Mouse (Mus musculus) CH12.LX (cell line): ENCODE results near the gene Primpol. TPM values are rescaled to one million over a fixed set of nuclear protein-coding genes. Genes with fewer than 3 reads are reported as not detected.

ENCODE experiments used
- DNase-seq: peaks from one replicate; pipeline ENCODE4 v3.0.0-alpha.2; 2013; ENCODE audit errors: extremely low read depth
- H3K27ac ChIP-seq: 2 replicates; pipeline ENCODE4 v1.5.1; 2012; ENCODE audit warnings: low read depth, mild to moderate bottlenecking, control low read depth, moderate library complexity; ENCODE audit not compliant: insufficient read depth
- H3K27me3 ChIP-seq: replicated peaks from 2 replicates; pipeline ENCODE3; 2012; ENCODE audit warnings: inconsistent platforms
- H3K36me3 ChIP-seq, 2 experiments: replicated peaks in 1 of 2; 2 replicates each; pipeline versions ENCODE3 to v1.6.1; 2012; ENCODE audit warnings: inconsistent platforms in 1 of 2, low read length in 1 of 2, mild to moderate bottlenecking in 1 of 2, mixed read lengths in 1 of 2, moderate library complexity in 1 of 2; ENCODE audit not compliant: control insufficient read depth in 1 of 2, insufficient read depth in 1 of 2
- H3K4me1 ChIP-seq, 2 experiments: 2 replicates each; pipeline ENCODE4 v1.6.1; 2012; ENCODE audit warnings: inconsistent platforms in 1 of 2, moderate library complexity in 1 of 2; ENCODE audit not compliant: insufficient read depth in 2 of 2, control insufficient read depth in 1 of 2
- H3K4me2 ChIP-seq: 2 replicates; pipeline ENCODE4 v1.6.1; 2012; ENCODE audit warnings: low read depth, mild to moderate bottlenecking, control low read depth; ENCODE audit not compliant: poor library complexity, insufficient read depth, severe bottlenecking
- H3K4me3 ChIP-seq, 3 experiments: fragments of 150-350 bp in 1 of 3; sonication (generic) in 1 of 3; replicated peaks in 1 of 3; 2 replicates each; pipeline versions ENCODE3 to v1.5.1; 2011 to 2012; ENCODE audit warnings: low read depth in 2 of 3, low read length in 2 of 3, mild to moderate bottlenecking in 2 of 3, moderate library complexity in 2 of 3, control low read depth in 1 of 3, improper control_type of control experiment in 1 of 3, inconsistent platforms in 1 of 3, mixed read lengths in 1 of 3; ENCODE audit not compliant: poor library complexity in 1 of 3
- H3K79me2 ChIP-seq: replicated peaks from 2 replicates; pipeline ENCODE4 v1.6.1; 2012; ENCODE audit warnings: mild to moderate bottlenecking, moderate library complexity; ENCODE audit not compliant: control insufficient read depth, poor library complexity, insufficient read depth, severe bottlenecking; ENCODE audit errors: extremely low read depth
- H3K9ac ChIP-seq: 2 replicates; pipeline ENCODE4 v1.6.1; 2012; ENCODE audit warnings: low read depth, mild to moderate bottlenecking, control low read depth, moderate library complexity; ENCODE audit not compliant: insufficient read depth
- H3K9me3 ChIP-seq: replicated peaks from 2 replicates; pipeline ENCODE3; 2012; ENCODE audit warnings: low read length, inconsistent platforms, mixed read lengths
- BHLHE40 ChIP-seq: IDR thresholded peaks from 2 replicates; pipeline ENCODE4 v1.6.1; 2011; ENCODE audit warnings: mild to moderate bottlenecking, low read depth, low read length, improper control_type of control experiment
- CHD1 ChIP-seq: IDR thresholded peaks from 2 replicates; pipeline ENCODE4 v1.6.1; 2012; ENCODE audit warnings: low read depth, low read length, improper control_type of control experiment, inconsistent platforms
- CHD2 ChIP-seq: IDR thresholded peaks from 2 replicates; pipeline ENCODE4 v1.6.1; 2011; ENCODE audit warnings: low read length, improper control_type of control experiment
- CTCF ChIP-seq, 2 experiments: IDR thresholded peaks in 1 of 2; conservative IDR thresholded peaks in 1 of 2; 2 replicates each; pipeline ENCODE4 v1.5.1; 2011 to 2012; ENCODE audit warnings: low read depth in 2 of 2, low read length in 2 of 2, improper control_type of control experiment in 1 of 2, inconsistent platforms in 1 of 2, mild to moderate bottlenecking in 1 of 2, moderate library complexity in 1 of 2
- E2F4 ChIP-seq: IDR thresholded peaks from 2 replicates; pipeline ENCODE4 v1.6.1; 2011; ENCODE audit warnings: low read depth, low read length, improper control_type of control experiment; ENCODE audit not compliant: insufficient replicate concordance
- ELF1 ChIP-seq: IDR thresholded peaks from 2 replicates; pipeline ENCODE4 v1.6.1; 2014; ENCODE audit warnings: low read depth, mild to moderate bottlenecking, inconsistent platforms, low read length, improper control_type of control experiment
- EP300 ChIP-seq: IDR thresholded peaks from 2 replicates; pipeline ENCODE4 v1.6.1; 2011; ENCODE audit warnings: low read length, improper control_type of control experiment
- ETS1 ChIP-seq: conservative IDR thresholded peaks from 2 replicates; pipeline ENCODE4 v1.6.1; 2012; ENCODE audit warnings: low read depth, mild to moderate bottlenecking, inconsistent platforms, low read length, improper control_type of control experiment, moderate library complexity
- GABPA ChIP-seq: IDR thresholded peaks from 2 replicates; pipeline ENCODE4 v1.6.1; 2012; ENCODE audit warnings: low read depth, low read length, improper control_type of control experiment, inconsistent platforms; ENCODE audit not compliant: insufficient replicate concordance
- HCFC1 ChIP-seq: IDR thresholded peaks from 2 replicates; pipeline ENCODE4 v1.6.1; 2012; ENCODE audit warnings: low read depth, mild to moderate bottlenecking, inconsistent platforms, low read length, improper control_type of control experiment
- IRF4 ChIP-seq: IDR thresholded peaks from 2 replicates; pipeline ENCODE4 v1.6.1; 2014; ENCODE audit warnings: low read depth, mild to moderate bottlenecking, inconsistent platforms, low read length, improper control_type of control experiment
- JUN ChIP-seq: IDR thresholded peaks from 2 replicates; pipeline ENCODE4 v1.6.1; 2011; ENCODE audit warnings: low read depth, mild to moderate bottlenecking, low read length, improper control_type of control experiment, moderate library complexity; ENCODE audit not compliant: insufficient read depth
- JUND ChIP-seq: conservative IDR thresholded peaks from 2 replicates; pipeline ENCODE4 v1.6.1; 2011; ENCODE audit warnings: low read depth, low read length, improper control_type of control experiment
- KAT2A ChIP-seq: IDR thresholded peaks from 2 replicates; pipeline ENCODE4 v1.6.1; 2012; ENCODE audit warnings: low read length, improper control_type of control experiment, inconsistent platforms; ENCODE audit not compliant: insufficient replicate concordance
- MAFK ChIP-seq: IDR thresholded peaks from 2 replicates; pipeline ENCODE4 v1.6.1; 2011; ENCODE audit warnings: low read length, improper control_type of control experiment; ENCODE audit not compliant: insufficient replicate concordance
- MAX ChIP-seq: IDR thresholded peaks from 2 replicates; pipeline ENCODE4 v1.6.1; 2011; ENCODE audit warnings: low read length, improper control_type of control experiment
- MAZ ChIP-seq: IDR thresholded peaks from 2 replicates; pipeline ENCODE4 v1.6.1; 2012; ENCODE audit warnings: low read depth, mild to moderate bottlenecking, inconsistent platforms, low read length, improper control_type of control experiment, moderate library complexity
- MEF2A ChIP-seq: IDR thresholded peaks from 2 replicates; pipeline ENCODE4 v1.6.1; 2014; ENCODE audit warnings: low read depth, mild to moderate bottlenecking, inconsistent platforms, low read length, improper control_type of control experiment, borderline replicate concordance
- MXI1 ChIP-seq: IDR thresholded peaks from 2 replicates; pipeline ENCODE4 v1.6.1; 2011; ENCODE audit warnings: mild to moderate bottlenecking, low read depth, low read length, improper control_type of control experiment
- MYC ChIP-seq: IDR thresholded peaks from 2 replicates; pipeline ENCODE4 v1.6.1; 2011; ENCODE audit warnings: low read depth, mild to moderate bottlenecking, improper control_type of control experiment, low read length
- NELFE ChIP-seq: IDR thresholded peaks from 2 replicates; pipeline ENCODE4 v1.6.1; 2011; ENCODE audit warnings: low read depth, low read length, improper control_type of control experiment
- NRF1 ChIP-seq: IDR thresholded peaks from 2 replicates; pipeline ENCODE4 v1.6.1; 2014; ENCODE audit warnings: low read depth, mild to moderate bottlenecking, inconsistent platforms, low read length, improper control_type of control experiment, moderate library complexity
- PAX5 ChIP-seq: IDR thresholded peaks from 2 replicates; pipeline ENCODE4 v1.6.1; 2012; ENCODE audit warnings: low read length, inconsistent platforms, mixed read lengths
- POLR2A ChIP-seq: IDR thresholded peaks from 2 replicates; pipeline ENCODE4 v1.6.1; 2011; ENCODE audit warnings: low read depth, mild to moderate bottlenecking, improper control_type of control experiment, low read length
- RAD21 ChIP-seq: IDR thresholded peaks from 2 replicates; pipeline ENCODE4 v1.6.1; 2011; ENCODE audit warnings: low read depth, mild to moderate bottlenecking, low read length, improper control_type of control experiment, moderate library complexity
- RCOR1 ChIP-seq: conservative IDR thresholded peaks from 2 replicates; pipeline ENCODE4 v1.6.1; 2012; ENCODE audit warnings: low read depth, mild to moderate bottlenecking, inconsistent platforms, low read length, improper control_type of control experiment
- SIN3A ChIP-seq: IDR thresholded peaks from 2 replicates; pipeline ENCODE4 v1.6.1; 2012; ENCODE audit warnings: low read length, improper control_type of control experiment, inconsistent platforms
- SMC3 ChIP-seq: IDR thresholded peaks from 2 replicates; pipeline ENCODE4 v1.6.1; 2011; ENCODE audit warnings: low read depth, low read length, improper control_type of control experiment
- TBP ChIP-seq: conservative IDR thresholded peaks from 2 replicates; pipeline ENCODE4 v1.6.1; 2011; ENCODE audit warnings: low read depth, low read length, improper control_type of control experiment
- TCF12 ChIP-seq: IDR thresholded peaks from 2 replicates; pipeline ENCODE4 v1.6.1; 2014; ENCODE audit warnings: low read depth, mild to moderate bottlenecking, inconsistent platforms, low read length, improper control_type of control experiment
- UBTF ChIP-seq: IDR thresholded peaks from 2 replicates; pipeline ENCODE4 v1.6.1; 2012; ENCODE audit warnings: low read depth, mild to moderate bottlenecking, inconsistent platforms, low read length, improper control_type of control experiment, moderate library complexity
- USF1 ChIP-seq: IDR thresholded peaks from 2 replicates; pipeline ENCODE4 v1.6.1; 2014; ENCODE audit warnings: low read depth, mild to moderate bottlenecking, inconsistent platforms, low read length, improper control_type of control experiment
- USF2 ChIP-seq: conservative IDR thresholded peaks from 2 replicates; pipeline ENCODE4 v1.6.1; 2011; ENCODE audit warnings: low read depth, low read length, improper control_type of control experiment
- ZC3H11A ChIP-seq: IDR thresholded peaks from 2 replicates; pipeline ENCODE4 v1.6.1; 2012; ENCODE audit warnings: low read depth, mild to moderate bottlenecking, inconsistent platforms, low read length, improper control_type of control experiment
- ZKSCAN1 ChIP-seq: IDR thresholded peaks from 2 replicates; pipeline ENCODE4 v1.6.1; 2012; ENCODE audit warnings: low read depth, inconsistent platforms, low read length, improper control_type of control experiment, borderline replicate concordance
- ZMIZ1 ChIP-seq: IDR thresholded peaks from 2 replicates; pipeline ENCODE4 v1.6.1; 2012; ENCODE audit warnings: low read depth, mild to moderate bottlenecking, inconsistent platforms, low read length, improper control_type of control experiment
- ZNF384 ChIP-seq: IDR thresholded peaks from 2 replicates; pipeline ENCODE4 v1.6.1; 2012; ENCODE audit warnings: low read depth, low read length, improper control_type of control experiment, inconsistent platforms
- dilution Hi-C: fragments of 300-500 bp; cut with MboI; formaldehyde crosslinking; loops from 2 replicates; pipeline ENCODE4 v1.14.3; 2020; ENCODE audit warnings: low sequenced_read_pairs; ENCODE audit not compliant: extremely low pct_unique_long_range_greater_than_20kb, extremely low pct_ligation_motif_present
- in situ Hi-C: fragments of 300-500 bp; cut with MboI; formaldehyde crosslinking; loops from 3 replicates; pipeline ENCODE4 v1.14.3; 2019; ENCODE audit warnings: low sequenced_read_pairs, low pct_ligation_motif_present, low pct_unique_long_range_greater_than_20kb, mixed read lengths
- polyA plus RNA-seq: library from polyadenylated mRNA; unstranded; fragments of >175 nt; gene quantifications from 2 replicates; pipeline ENCODE4 v1.2.1, GENCODE M21; 2012; ENCODE audit warnings: low read depth; ENCODE audit not compliant: insufficient read length
- total RNA-seq, 2 experiments: library from RNA; depleted of rRNA; stranded (reverse); fragments of 300-350 nt in 1 of 2; fragments of >200 nt in 1 of 2; gene quantifications; 2 replicates each; pipeline ENCODE4 v1.2.3; 2012 to 2014

The Primpol gene
- total RNA-seq (2012; rRNA removed) (8.5 and 12.4 TPM in 2 replicates), total RNA-seq (2014; rRNA removed) (16.7 and 17.8 TPM in 2 replicates), polyA plus RNA-seq (15.3 and 16.2 TPM in 2 replicates)

- dilution Hi-C loops (no loop called here), in situ Hi-C loops (no loop called here)
- H3K36me3 ChIP-seq = peaks cover 6 to 21% of the 10 kb centered on the region in 2 experiments
- H3K9me3 ChIP-seq = peaks cover 8% of the 10 kb centered on the region
- H3K27ac ChIP-seq = peak within 1 kb of the TSS; percentile 74
- H3K9ac ChIP-seq = peak within 1 kb of the TSS; percentile 91
- peaks cover 40% of the 10 kb centered on the region for H3K79me2 ChIP-seq
- peak within 1 kb of the TSS; percentile 67 to 96 (median 80) for H3K4me3 ChIP-seq
- no peaks in the 10 kb centered on the region for H3K27me3 ChIP-seq
- peaks cover 4 to 24% of the 10 kb centered on the region in 2 experiments for H3K4me1 ChIP-seq
- peak within 1 kb of the TSS; percentile 100 for H3K4me2 ChIP-seq
- peak; percentile 96 for DNase-seq
- no peak for TF ChIP-seq ZNF384
- TF ChIP-seq MEF2A = peak; percentile 61
- peak; percentile 96 for TF ChIP-seq E2F4
- TF ChIP-seq NELFE = peak; percentile 83
- peak; percentile 69 for TF ChIP-seq TCF12
- peak; percentile 19; the same call in 1 of the 2 replicates for TF ChIP-seq MAZ
- peak; percentile 77 for TF ChIP-seq MXI1
- TF ChIP-seq EP300 = no peak
- no peak for TF ChIP-seq USF2
- TF ChIP-seq POLR2A = peak; percentile 90
- TF ChIP-seq ELF1 = peak; percentile 74
- TF ChIP-seq RAD21 = no peak
- 0 out of 2 replicates have a peak, but pooled peaks have one; percentile 13 for TF ChIP-seq IRF4
- TF ChIP-seq UBTF = peak; percentile 45; the same call in 1 of the 2 replicates
- TF ChIP-seq NRF1 = peak; percentile 41; the same call in 1 of the 2 replicates
- no peak for TF ChIP-seq CHD1
- no peak for TF ChIP-seq GABPA
- TF ChIP-seq ZMIZ1 = peak; percentile 46
- TF ChIP-seq CHD2 = no peak
- TF ChIP-seq TBP = peak; percentile 84
- TF ChIP-seq SIN3A = peak; percentile 93
- TF ChIP-seq JUND = no peak
- TF ChIP-seq KAT2A = peak; percentile 75; the same call in 1 of the 2 replicates
- no peak for TF ChIP-seq PAX5
- TF ChIP-seq SMC3 = no peak; the same call in 1 of the 2 replicates
- TF ChIP-seq HCFC1 = peak; percentile 71
- no peak; the same call in 1 of the 2 replicates for TF ChIP-seq RCOR1
- no peak for TF ChIP-seq JUN
- TF ChIP-seq USF1 = no peak
- no peak for TF ChIP-seq BHLHE40
- TF ChIP-seq ZKSCAN1 = no peak
- TF ChIP-seq ETS1 = no peak; the same call in none of the 2 replicates
- TF ChIP-seq ZC3H11A = no peak
- TF ChIP-seq MAFK = no peak
- TF ChIP-seq CTCF (conservative IDR thresholded peaks at IDR 0.05 in 1 of 2, IDR thresholded peaks at IDR 0.05 in 1 of 2; ENCODE audit: low read depth in 2 of 2, low read length in 2 of 2) = 0 out of 4 replicates have a peak, but pooled peaks of 1 of the 2 experiments have one; percentile 5
- 0 out of 2 replicates have a peak, but pooled peaks have one; percentile 75 for TF ChIP-seq MYC
- TF ChIP-seq MAX = no peak; the same call in 1 of the 2 replicates
Measured at GRCm38 (mm10) chr8:46616879-46617689, at the start of gene Primpol, which contains the start of gene Casp3. Primpol (minus strand) TSS chr8:46617212. Casp3 (plus strand) TSS chr8:46617291.
